Mouse (Mus musculus) heart, adult 2 months (tissue): ENCODE results near the gene Eif2ak3. TPM values are rescaled to one million over a fixed set of nuclear protein-coding genes. Genes with fewer than 3 reads are reported as not detected.

Experiments used
- DNase-seq, 2 experiments: peaks; one replicate each; pipeline ENCODE4 v3.0.0; 2021
- H3K27ac ChIP-seq: fragments of 200-600 bp; 2 replicates; pipeline ENCODE4 v1.8.1; 2022
- H3K27me3 ChIP-seq: fragments of 200-500 bp; 2 replicates; pipeline ENCODE4 v1.6.1; 2012; ENCODE audit warnings: mild to moderate bottlenecking, low read length, inconsistent platforms, mixed read lengths; ENCODE audit not compliant: control insufficient read depth, insufficient read depth
- H3K36me3 ChIP-seq: fragments of 200-500 bp; 2 replicates; pipeline ENCODE4 v1.6.1; 2012; ENCODE audit warnings: low read length, inconsistent platforms; ENCODE audit not compliant: control insufficient read depth, insufficient read depth
- H3K4me1 ChIP-seq: fragments of 200-500 bp; 2 replicates; pipeline ENCODE4 v1.6.1; 2011; ENCODE audit warnings: low read length; ENCODE audit not compliant: control insufficient read depth, insufficient read depth
- H3K4me3 ChIP-seq: fragments of 200-600 bp; 2 replicates; pipeline ENCODE4 v1.8.1; 2022
- H3K79me2 ChIP-seq: fragments of 200-500 bp; replicated peaks from 2 replicates; pipeline ENCODE4 v1.6.1; 2012; ENCODE audit warnings: mild to moderate bottlenecking, inconsistent platforms, low read length, moderate library complexity, mixed read lengths; ENCODE audit not compliant: control insufficient read depth, insufficient read depth
- H3K9ac ChIP-seq: fragments of 200-500 bp; 2 replicates; pipeline ENCODE4 v1.6.1; 2012; ENCODE audit warnings: low read depth, mild to moderate bottlenecking, control low read depth, inconsistent platforms, low read length, mixed read lengths
- CTCF ChIP-seq: fragments of 200-600 bp; IDR thresholded peaks from 2 replicates; pipeline ENCODE4 v1.8.1; 2022; ENCODE audit warnings: antibody characterized with exemption, mild to moderate bottlenecking, moderate library complexity
- EP300 ChIP-seq: fragments of 200-500 bp; IDR thresholded peaks from 2 replicates; pipeline ENCODE4 v1.6.1; 2011; ENCODE audit warnings: low read depth, low read length, control low read depth; ENCODE audit not compliant: insufficient read depth
- POLR2A ChIP-seq: fragments of 200-500 bp; IDR thresholded peaks from 2 replicates; pipeline ENCODE4 v1.6.1; 2011; ENCODE audit warnings: mild to moderate bottlenecking, low read depth, low read length, control low read depth; ENCODE audit not compliant: insufficient read depth
- WGBS: fragments of 180-500 bp; shearing (Covaris S2); methylation state at CpG from one replicate; pipeline ENCODE4 v1.1.7; 2018; 5-methylcytosine and 5-hydroxymethylcytosine counted together
- intact Hi-C: fragments of 180-260 bp; cut with DNase I; formaldehyde crosslinking; loops from one replicate; pipeline ENCODE4 v1.15.1; 2025
- polyA plus RNA-seq: library from polyadenylated mRNA; depleted of rRNA; stranded (reverse); fragments of >200 nt; gene quantifications from 2 replicates; pipeline ENCODE4 v1.2.3, GENCODE M21; 2012
- total RNA-seq, 2 experiments: library from RNA; stranded (reverse); gene quantifications; 2 replicates each; pipeline ENCODE4 v1.2.3; 2021

Gene Eif2ak3
- total and polyA plus RNA-seq, 3 experiments: 4.0 to 8.5 (median 8.4) TPM

DNA sequence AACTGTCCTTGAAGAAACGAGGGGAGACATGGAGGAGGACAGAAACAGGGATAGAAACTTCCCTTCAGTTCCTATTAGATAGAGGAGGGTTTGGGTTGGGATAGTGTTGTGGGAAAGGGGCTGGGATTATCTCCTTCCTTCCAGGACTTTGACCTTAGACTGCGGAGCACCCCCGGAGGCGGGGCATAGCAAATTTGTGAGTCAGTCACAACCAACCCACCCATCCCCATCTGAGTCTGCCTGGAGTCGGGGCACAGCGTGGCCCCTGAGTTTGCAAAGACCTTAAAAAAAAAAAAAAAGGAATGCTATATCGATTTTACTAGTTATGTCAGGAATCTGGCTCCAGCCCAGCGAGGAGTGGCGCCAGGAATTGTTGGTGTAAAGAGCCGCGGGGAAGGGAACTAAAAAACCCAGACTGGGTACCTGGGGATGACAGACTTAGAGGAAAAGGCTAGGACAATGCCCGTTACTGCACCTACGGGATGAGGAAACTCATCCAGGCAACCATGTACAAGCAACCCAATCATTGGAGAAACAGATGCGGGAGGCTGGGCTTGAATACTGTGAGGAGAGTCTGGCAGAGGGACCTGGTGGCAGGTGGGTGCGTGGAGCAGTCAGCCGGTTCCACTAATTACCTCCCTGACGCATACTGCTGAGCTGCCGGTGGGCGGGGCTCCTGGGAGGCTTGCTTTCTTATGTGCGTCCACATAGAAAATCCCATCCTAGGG, 67.5 kb downstream of the Eif2ak3 start:
- Histone ChIP-seq H3K27me3 (peaks cover 2% of the 10 kb centered on the region; the same call in 1 of the 2 replicates), H3K9ac (no peak overlapping the region), H3K27ac (no peak overlapping the region), H3K4me3 (no peak overlapping the region), H3K36me3 (no peaks in the 10 kb centered on the region), H3K4me1 (no peaks in the 10 kb centered on the region), H3K79me2 (no peaks in the 10 kb centered on the region)
- TF ChIP-seq CTCF: no peak
- no peak for TF ChIP-seq EP300
- TF ChIP-seq POLR2A: no peak
- WGBS: 11% methylated on average over 20 of the region's 20 CpGs
- no peak for DNase-seq
- intact Hi-C loops: no loop called here

DNA sequence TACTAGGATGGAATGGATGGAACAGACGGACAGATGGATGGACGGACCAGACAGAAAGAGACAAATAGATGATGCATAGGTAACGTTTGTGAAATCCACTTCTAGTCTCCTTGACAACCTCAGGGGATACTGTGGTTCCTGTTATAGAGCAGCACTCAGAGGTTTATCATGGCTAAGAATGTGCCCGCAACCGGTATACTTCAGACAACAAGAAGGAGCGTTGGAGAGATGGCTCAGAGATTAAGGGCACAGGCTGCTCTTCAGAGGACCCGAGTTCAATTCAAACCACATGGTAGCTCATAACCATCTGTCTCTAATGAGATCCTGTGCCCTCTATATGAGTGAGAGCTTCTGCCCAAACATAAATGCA, 68.1 kb downstream of the Eif2ak3 start:
- Histone ChIP-seq H3K4me1 (no peaks in the 10 kb centered on the region), H3K4me3 (no peak overlapping the region), H3K79me2 (no peaks in the 10 kb centered on the region), H3K9ac (no peak overlapping the region), H3K36me3 (no peaks in the 10 kb centered on the region), H3K27ac (no peak overlapping the region), H3K27me3 (peaks cover 2% of the 10 kb centered on the region; the same call in 1 of the 2 replicates)
- intact Hi-C loops: no loop called here
- 67% methylated on average over 7 of the region's 7 CpGs for WGBS
- DNase-seq: no peak
- no peak for TF ChIP-seq EP300
- TF ChIP-seq POLR2A: no peak
- no peak for TF ChIP-seq CTCF

DNA sequence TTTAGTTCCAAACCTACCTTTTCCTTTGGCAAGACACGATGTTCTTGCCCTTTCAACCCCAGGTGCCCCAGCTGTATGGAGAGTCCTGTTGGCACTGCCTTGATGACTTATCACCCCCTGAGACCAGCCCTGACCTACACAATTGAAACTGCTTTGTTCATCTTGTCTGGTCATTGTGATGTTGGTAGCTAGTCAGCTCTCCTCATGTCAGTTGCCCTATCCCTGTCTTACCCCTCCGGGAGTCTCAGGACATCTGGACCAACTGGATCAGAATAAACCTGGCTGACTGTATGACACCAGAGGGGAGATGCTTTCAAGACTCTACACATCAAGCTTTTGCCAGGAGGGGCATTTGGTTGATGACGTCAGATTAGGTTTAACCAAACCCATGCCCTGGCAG, 74.5 kb downstream of the Eif2ak3 start, which contains the start of gene Tex37:
Tex37 (minus strand) TSS at position 101 of the 400 bp plus-strand sequence.
- intact Hi-C loops: no loop called here
- WGBS: 81% methylated on average over 3 of the region's 3 CpGs
- Histone ChIP-seq H3K79me2 (no peaks in the 10 kb centered on the region), H3K4me3 (no peak within 1 kb of the TSS), H3K9ac (no peak within 1 kb of the TSS), H3K27ac (no peak within 1 kb of the TSS), H3K4me1 (no peaks in the 10 kb centered on the region), H3K27me3 (no peaks in the 10 kb centered on the region), H3K36me3 (no peaks in the 10 kb centered on the region)
- TF ChIP-seq CTCF (no peak), EP300 (no peak), POLR2A (no peak)
- no peak for DNase-seq

DNA sequence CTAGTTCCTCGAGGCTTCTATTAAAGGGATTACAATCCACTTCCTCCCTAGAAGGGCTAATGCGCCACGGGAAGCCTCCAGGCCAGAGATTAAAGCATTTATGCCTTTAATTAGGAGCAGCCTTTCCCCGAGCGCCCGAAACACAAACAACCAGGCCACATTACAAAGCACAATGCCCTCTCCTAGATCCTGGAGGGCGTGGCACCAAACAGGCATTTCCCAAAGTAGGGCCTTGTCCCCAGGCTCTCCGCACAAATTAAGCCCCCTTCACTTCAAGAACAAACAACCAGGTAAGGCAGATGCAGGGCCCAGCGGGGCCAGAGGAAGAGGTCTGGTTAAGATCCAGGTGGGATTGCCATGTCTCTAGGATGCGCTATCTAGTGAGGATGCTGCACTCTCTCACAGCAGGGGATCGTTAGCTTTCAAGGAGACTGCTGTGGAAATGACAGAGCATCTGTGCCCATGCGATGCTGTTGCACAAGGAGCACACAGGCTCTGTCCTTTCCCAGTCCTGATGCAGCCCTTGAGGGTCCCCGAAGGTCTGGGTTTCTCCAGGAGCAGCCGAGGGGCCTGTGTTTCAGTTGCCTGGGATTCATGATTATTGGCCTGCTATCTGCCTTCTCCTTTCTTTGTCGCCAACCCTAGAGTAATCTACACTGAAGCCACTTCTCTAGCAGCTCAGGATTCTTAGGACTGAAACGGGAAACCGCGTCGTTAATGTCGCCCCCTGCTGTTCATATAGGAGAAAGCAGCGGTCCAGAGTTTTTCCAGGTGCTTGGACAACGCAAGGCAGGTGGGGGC, 77.2 kb downstream of the Eif2ak3 start:
- Histone ChIP-seq H3K9ac (no peak overlapping the region), H3K27me3 (no peaks in the 10 kb centered on the region), H3K79me2 (no peaks in the 10 kb centered on the region), H3K36me3 (no peaks in the 10 kb centered on the region), H3K4me1 (no peaks in the 10 kb centered on the region), H3K4me3 (no peak overlapping the region), H3K27ac (no peak overlapping the region)
- 9% methylated on average over 22 of the region's 22 CpGs for WGBS
- intact Hi-C loops: loop anchor here (5.0 kb wide), 1 partner anchor 119 kb away; no protein-coding TSS in a partner anchor
- peak; percentile 86 for TF ChIP-seq CTCF
- TF ChIP-seq EP300: no peak
- TF ChIP-seq POLR2A: no peak
- peak; percentile 15 to 54 for DNase-seq

DNA sequence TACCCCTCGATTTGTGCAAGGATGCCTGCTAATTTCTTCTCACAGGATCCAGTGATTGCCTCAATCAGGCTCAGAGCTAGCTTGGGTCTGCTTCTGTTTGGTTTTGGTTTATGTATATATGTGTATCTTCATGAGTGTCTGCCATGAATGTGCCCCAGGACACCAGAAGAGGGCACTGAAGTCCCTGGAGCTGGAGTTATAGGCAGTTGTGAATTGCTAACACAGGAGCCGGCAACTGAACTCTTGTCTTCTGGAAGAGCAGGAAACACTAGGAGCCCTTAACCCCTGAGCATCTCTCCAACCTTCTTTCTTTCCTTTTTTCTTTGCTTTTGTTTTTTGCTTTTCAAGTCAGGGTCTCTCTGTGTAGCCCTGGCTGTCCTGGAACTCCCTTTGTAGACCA, 87.5 kb downstream of the Eif2ak3 start:
- H3K27ac ChIP-seq: no peak overlapping the region
- TF ChIP-seq CTCF: no peak
- no peak for TF ChIP-seq EP300
- no peak for TF ChIP-seq POLR2A
- H3K27me3 ChIP-seq: no peaks in the 10 kb centered on the region
- H3K79me2 ChIP-seq: no peaks in the 10 kb centered on the region
- H3K9ac ChIP-seq: no peak overlapping the region
- H3K4me1 ChIP-seq: no peaks in the 10 kb centered on the region
- no peak for DNase-seq
- intact Hi-C loops: no loop called here
- WGBS: 77% methylated on average over 2 of the region's 2 CpGs
- H3K36me3 ChIP-seq: no peaks in the 10 kb centered on the region
- no peak overlapping the region for H3K4me3 ChIP-seq

DNA sequence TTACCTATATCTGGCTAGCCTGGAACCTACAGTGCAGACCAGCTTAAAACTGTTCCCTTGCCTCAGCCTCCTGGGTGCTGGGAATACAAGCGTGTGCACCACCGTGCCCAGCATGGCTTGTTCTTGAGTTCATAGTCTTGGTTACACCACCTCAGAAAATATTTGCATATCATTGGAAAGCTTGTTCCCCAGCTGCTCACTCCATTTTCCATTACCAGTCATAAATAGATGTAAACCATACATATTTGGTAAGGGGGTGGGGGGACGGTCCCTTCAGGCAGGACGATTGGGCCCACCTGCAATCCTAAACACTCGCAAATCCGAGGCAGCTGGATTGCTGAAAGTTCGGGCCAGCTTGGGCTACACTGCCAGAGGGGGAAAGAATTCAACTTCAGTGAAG, 109.0 kb downstream of the Eif2ak3 start:
- DNase-seq: no peak
- H3K27ac ChIP-seq: no peak overlapping the region
- H3K27me3 ChIP-seq: peaks cover 21% of the 10 kb centered on the region
- H3K4me3 ChIP-seq: no peak overlapping the region
- H3K79me2 ChIP-seq: no peaks in the 10 kb centered on the region
- TF ChIP-seq EP300 (no peak), POLR2A (no peak), CTCF (no peak)
- 73% methylated on average over 7 of the region's 7 CpGs for WGBS
- no peak overlapping the region for H3K9ac ChIP-seq
- no peaks in the 10 kb centered on the region for H3K36me3 ChIP-seq
- intact Hi-C loops: loop anchor here (5.0 kb wide), 1 partner anchor 174 kb away; no protein-coding TSS in a partner anchor
- H3K4me1 ChIP-seq: no peaks in the 10 kb centered on the region
